Mouse (Mus musculus): ENCODE measurements at regions not wholly inside any gene's neighbourhood (a gene's known extent, or its start where the extent isn't known, plus 50 kb on each side); places are given as distances from the start of the nearest gene placed in this dataset.
A peak's percentile ranks its signal among the peaks of the same experiment; 100 is the strongest.

DNA sequence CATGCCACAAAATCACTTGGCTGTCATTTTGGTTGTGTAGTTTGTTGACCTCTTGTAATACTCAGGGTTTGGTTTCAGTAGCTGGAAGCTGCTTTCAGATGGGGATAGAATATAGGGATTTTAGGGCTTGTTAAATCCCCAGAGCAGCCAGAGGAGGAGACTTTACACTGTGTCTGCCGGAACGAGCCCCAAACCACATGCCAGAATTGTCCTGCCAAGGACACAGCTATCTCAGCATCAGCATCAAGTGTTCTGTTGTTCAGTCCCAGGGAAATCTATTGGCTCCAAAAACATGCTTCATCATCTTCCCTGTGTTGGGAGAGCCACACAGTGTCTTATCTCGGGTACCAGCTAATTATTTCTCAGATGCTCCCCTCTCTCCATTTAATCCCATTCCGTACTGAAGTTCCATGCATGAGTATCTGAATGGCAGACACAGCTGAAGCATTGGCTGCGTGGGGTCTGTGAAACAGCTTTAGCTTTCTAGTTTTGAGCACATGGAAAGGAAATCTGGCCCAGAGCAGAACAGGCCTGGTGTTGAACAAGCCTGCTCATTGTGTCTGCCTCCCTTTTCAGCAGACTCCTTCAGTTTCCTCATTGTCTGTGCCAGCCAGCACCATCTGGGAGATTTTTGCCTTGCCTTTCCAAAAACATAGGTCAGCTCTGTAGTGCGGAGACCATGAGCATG, 264.8 kb downstream of the Cd109 start:
- WGBS, result 56% methylated on average over 6 of the region's 6 CpGs
- Histone ChIP-seq H3K27me3 (replicated peaks; ENCODE audit: insufficient read depth, low read length) (no peaks in the 10 kb centered on the region), H3K9me3 (ENCODE audit: low read length) (no peaks in the 10 kb centered on the region), H3K4me2 (replicated peaks; ENCODE audit: low read depth, low read length) (no peak overlapping the region), H3K4me1 (ENCODE audit: insufficient read depth, low read depth, low read length) (no peaks in the 10 kb centered on the region), H3K36me3 (ENCODE audit: insufficient read depth, low read length) (no peaks in the 10 kb centered on the region), H3K4me3 (ENCODE audit: low read depth, low read length) (no peak overlapping the region), H3K9ac (replicated peaks; ENCODE audit: low read depth) (no peak overlapping the region), H3K27ac (ENCODE audit: low read length) (no peak overlapping the region)
- DNase-seq (ENCODE audit: low spot score), result peak; percentile 7
- ATAC-seq, result no peak
- TF ChIP-seq EP300 (IDR thresholded peaks at IDR 0.05) (no peak), CTCF (IDR thresholded peaks at IDR 0.05) (no peak)

DNA sequence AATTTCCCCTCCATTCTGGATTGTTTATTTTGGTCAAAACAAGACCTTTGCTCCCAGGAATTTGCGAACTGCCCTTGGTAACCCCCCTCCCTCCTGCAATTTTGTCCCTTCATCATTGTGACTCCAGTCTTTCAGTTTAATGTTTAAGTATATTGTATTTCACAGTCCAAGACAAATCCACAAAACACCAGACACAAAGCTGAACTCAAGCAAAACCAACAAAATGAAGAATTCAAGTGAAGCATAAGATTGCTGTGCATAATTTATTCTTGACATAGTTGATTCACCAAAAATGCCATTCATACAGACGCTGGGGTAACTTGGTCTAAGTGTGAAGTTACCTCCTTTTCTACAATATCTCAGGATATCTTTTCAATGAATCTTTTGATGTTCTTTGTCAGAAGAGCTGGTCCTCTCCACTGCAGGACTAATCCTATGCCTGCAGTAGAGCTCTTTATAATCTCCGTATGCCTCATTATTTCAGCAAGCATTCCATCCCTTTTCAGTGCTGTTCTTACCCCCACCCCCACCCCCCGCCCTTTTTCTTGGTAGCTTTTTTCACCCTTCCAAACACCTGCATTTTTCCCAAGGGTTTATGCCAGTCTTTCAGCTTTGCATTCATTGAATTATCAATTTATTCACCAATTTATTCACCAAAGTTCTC, 265.4 kb downstream of the Cd109 start:
- ATAC-seq (no peak), DNase-seq (ENCODE audit: low spot score) (no peak)
- Histone ChIP-seq H3K27me3 (replicated peaks; ENCODE audit: insufficient read depth, low read length) (no peaks in the 10 kb centered on the region), H3K36me3 (ENCODE audit: insufficient read depth, low read length) (no peaks in the 10 kb centered on the region), H3K4me1 (ENCODE audit: insufficient read depth, low read depth, low read length) (no peaks in the 10 kb centered on the region), H3K27ac (ENCODE audit: low read length) (no peak overlapping the region), H3K9me3 (ENCODE audit: low read length) (no peaks in the 10 kb centered on the region), H3K4me3 (ENCODE audit: low read depth, low read length) (no peak overlapping the region), H3K4me2 (replicated peaks; ENCODE audit: low read depth, low read length) (no peak overlapping the region), H3K9ac (replicated peaks; ENCODE audit: low read depth) (no peak overlapping the region)
- 67% methylated on average over 4 of the region's 4 CpGs for WGBS
- TF ChIP-seq EP300 (IDR thresholded peaks at IDR 0.05) (no peak), CTCF (IDR thresholded peaks at IDR 0.05) (no peak)

- WGBS, result 65% methylated on average over 5 of the region's 5 CpGs
- H3K36me3 ChIP-seq (ENCODE audit: insufficient read depth, low read length), result no peaks in the 10 kb centered on the region
- no peak overlapping the region for H3K27ac ChIP-seq (ENCODE audit: low read length)
- H3K9me3 ChIP-seq (ENCODE audit: low read length), result no peaks in the 10 kb centered on the region
- no peaks in the 10 kb centered on the region for H3K27me3 ChIP-seq (replicated peaks; ENCODE audit: insufficient read depth, low read length)
- TF ChIP-seq CTCF (IDR thresholded peaks at IDR 0.05), result no peak
- no peak for TF ChIP-seq EP300 (IDR thresholded peaks at IDR 0.05)
- DNase-seq (ENCODE audit: low spot score) (no peak), ATAC-seq (no peak)
- no peak overlapping the region for H3K4me2 ChIP-seq (replicated peaks; ENCODE audit: low read depth, low read length)
- H3K4me1 ChIP-seq (ENCODE audit: insufficient read depth, low read depth, low read length), result no peaks in the 10 kb centered on the region
- H3K9ac ChIP-seq (replicated peaks; ENCODE audit: low read depth), result no peak overlapping the region
- no peak overlapping the region for H3K4me3 ChIP-seq (ENCODE audit: low read depth, low read length)
Measured at GRCm38 (mm10) chr9:78881307-78881790, 266.0 kb downstream of the Cd109 start.

DNA sequence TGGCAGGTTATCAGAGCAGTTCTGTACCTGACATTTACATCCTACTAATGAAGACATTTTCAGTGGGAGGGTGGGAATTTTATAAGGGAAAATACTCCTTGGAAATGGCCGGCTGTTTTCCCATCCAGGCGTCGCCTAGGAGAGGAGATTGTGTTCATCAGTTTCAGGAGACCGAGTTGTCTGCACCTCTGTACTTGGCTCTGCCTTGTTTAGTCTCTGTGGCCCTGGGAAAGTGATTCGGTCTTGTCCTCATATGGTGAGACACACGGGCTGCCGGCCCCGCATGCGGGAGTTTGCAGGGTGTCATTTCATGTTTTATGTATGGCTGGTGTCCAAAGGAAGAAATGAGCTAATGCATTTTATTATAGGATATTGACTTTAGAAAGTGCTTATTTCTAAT, 287.9 kb downstream of the Cd109 start:
- no peak overlapping the region for H3K4me3 ChIP-seq (ENCODE audit: low read depth, low read length)
- ATAC-seq (no peak), DNase-seq (ENCODE audit: low spot score) (no peak)
- no peaks in the 10 kb centered on the region for H3K9me3 ChIP-seq (ENCODE audit: low read length)
- no peak overlapping the region for H3K4me2 ChIP-seq (replicated peaks; ENCODE audit: low read depth, low read length)
- no peak overlapping the region for H3K27ac ChIP-seq (ENCODE audit: low read length)
- 69% methylated on average over 9 of the region's 9 CpGs for WGBS
- TF ChIP-seq CTCF (IDR thresholded peaks at IDR 0.05) (no peak), EP300 (IDR thresholded peaks at IDR 0.05) (no peak)
- no peaks in the 10 kb centered on the region for H3K27me3 ChIP-seq (replicated peaks; ENCODE audit: insufficient read depth, low read length)
- no peak overlapping the region for H3K9ac ChIP-seq (replicated peaks; ENCODE audit: low read depth)
- no peaks in the 10 kb centered on the region for H3K36me3 ChIP-seq (ENCODE audit: insufficient read depth, low read length)
- no peaks in the 10 kb centered on the region for H3K4me1 ChIP-seq (ENCODE audit: insufficient read depth, low read depth, low read length)

DNA sequence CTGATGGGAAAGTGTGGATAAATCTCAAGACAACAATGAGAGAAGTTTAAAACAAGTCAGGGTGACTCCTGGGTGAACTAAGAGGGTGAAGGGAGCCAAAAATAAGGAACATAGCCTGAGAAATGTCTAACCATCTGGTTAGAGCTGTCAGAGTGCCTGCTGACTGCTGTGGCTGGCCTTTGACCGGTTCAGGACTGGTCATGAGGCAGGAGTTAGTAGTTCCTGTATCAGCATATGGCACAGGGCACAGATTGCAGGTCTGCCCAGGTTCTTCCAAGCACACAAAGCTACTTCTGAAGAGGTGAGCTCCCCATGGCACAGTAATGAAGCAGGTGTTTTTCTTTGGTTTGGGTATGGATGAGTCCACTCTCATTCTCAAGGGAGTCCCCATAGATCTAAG, 302.0 kb downstream of the Cd109 start:
- Histone ChIP-seq H3K27ac (ENCODE audit: low read length) (no peak overlapping the region), H3K4me2 (replicated peaks; ENCODE audit: low read depth, low read length) (no peak overlapping the region), H3K27me3 (replicated peaks; ENCODE audit: insufficient read depth, low read length) (no peaks in the 10 kb centered on the region), H3K4me1 (ENCODE audit: insufficient read depth, low read depth, low read length) (no peaks in the 10 kb centered on the region), H3K9me3 (ENCODE audit: low read length) (no peaks in the 10 kb centered on the region), H3K4me3 (ENCODE audit: low read depth, low read length) (no peak overlapping the region), H3K36me3 (ENCODE audit: insufficient read depth, low read length) (no peaks in the 10 kb centered on the region), H3K9ac (replicated peaks; ENCODE audit: low read depth) (no peak overlapping the region)
- ATAC-seq, result no peak
- 77% methylated on average over 1 of the region's 1 CpGs for WGBS
- DNase-seq (ENCODE audit: low spot score), result no peak
- no peak for TF ChIP-seq CTCF (IDR thresholded peaks at IDR 0.05)
- TF ChIP-seq EP300 (IDR thresholded peaks at IDR 0.05), result no peak

DNA sequence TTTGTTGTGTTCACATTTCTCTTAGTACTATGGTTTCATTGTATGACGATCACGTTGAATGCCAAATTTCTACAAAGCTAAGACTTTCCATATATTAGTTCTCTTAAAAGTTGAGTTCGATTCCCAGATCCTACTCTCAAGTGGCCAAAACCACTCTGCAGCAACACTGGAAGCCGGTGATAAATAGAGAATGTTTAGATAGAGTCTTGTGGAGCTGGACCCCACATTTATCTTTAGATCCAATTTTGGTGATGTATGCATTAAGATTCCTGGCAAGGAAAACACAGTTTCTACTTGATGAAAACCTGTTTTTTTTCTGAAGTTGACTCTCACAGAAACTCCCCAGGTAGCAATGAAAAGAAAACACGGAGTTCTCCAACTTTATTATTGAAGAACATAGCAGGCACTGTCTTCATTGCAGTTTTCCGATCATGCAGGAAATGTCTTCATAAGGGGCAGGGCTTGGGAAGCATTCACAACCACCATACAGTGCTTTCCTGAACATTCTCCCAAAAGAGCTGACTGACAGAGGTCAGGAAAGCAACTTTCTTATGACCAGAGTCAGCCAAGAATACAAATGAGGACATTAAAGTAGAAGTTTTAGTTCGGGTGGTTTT, 310.7 kb downstream of the Cd109 start:
- TF ChIP-seq EP300 (IDR thresholded peaks at IDR 0.05) (no peak), CTCF (IDR thresholded peaks at IDR 0.05) (no peak)
- H3K27me3 ChIP-seq (replicated peaks; ENCODE audit: insufficient read depth, low read length), result no peaks in the 10 kb centered on the region
- no peak overlapping the region for H3K9ac ChIP-seq (replicated peaks; ENCODE audit: low read depth)
- no peak for DNase-seq (ENCODE audit: low spot score)
- no peak overlapping the region for H3K27ac ChIP-seq (ENCODE audit: low read length)
- H3K36me3 ChIP-seq (ENCODE audit: insufficient read depth, low read length), result no peaks in the 10 kb centered on the region
- no peak overlapping the region for H3K4me2 ChIP-seq (replicated peaks; ENCODE audit: low read depth, low read length)
- H3K4me1 ChIP-seq (ENCODE audit: insufficient read depth, low read depth, low read length), result no peaks in the 10 kb centered on the region
- H3K9me3 ChIP-seq (ENCODE audit: low read length), result no peaks in the 10 kb centered on the region
- WGBS, result 72% methylated on average over 7 of the region's 7 CpGs
- ATAC-seq, result no peak
- H3K4me3 ChIP-seq (ENCODE audit: low read depth, low read length), result no peak overlapping the region
